ENCODE assay signal across 13 mouse cellular contexts in the genomic region with DNA sequence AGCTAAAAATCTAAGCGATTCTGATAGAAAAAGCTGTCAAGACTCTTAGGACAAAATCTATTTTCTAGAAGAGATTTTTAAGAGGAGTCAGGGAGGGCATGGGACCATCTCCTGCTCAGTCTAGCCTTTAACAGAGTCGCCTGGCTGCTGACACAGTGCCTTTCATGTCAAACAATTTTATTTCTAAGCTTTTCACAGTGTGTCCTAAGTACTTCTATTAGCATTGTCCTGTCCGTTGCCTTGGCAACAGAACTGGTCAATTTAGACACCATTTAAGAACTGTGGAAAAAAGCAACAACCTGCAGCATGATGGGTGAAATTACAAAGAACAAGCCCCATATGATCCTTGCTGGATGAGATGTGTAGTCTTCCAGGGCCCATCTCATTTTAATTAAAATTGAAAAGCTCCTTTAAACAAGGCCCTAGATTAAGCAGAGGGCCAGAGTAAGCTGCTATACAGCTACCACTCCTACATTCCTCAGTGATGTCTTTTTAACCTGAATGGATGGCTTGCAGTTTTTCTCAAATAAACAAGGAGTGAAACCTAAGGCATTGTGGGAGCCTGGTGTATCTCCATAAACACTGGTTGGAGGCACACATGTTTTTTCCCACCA.
A peak's percentile ranks its signal among the peaks of the same experiment; 100 is the strongest.
DNase-seq lines count a peak whose midpoint lies in the region; ATAC-seq lines count a peak whose summit lies in the region.
"Had no signal": no experiment of that assay in that cellular context is flagged by ENCODE, and none has a peak within 500 bp of the region (broad histone marks: within the 10 kb centered on the region; RNA-seq: fewer than 3 reads in every experiment).

No protein-coding gene starts in this region.

- DNase-seq in embryonic facial prominence, embryonic 10.5 days (ENCODE audit: low spot score), result peak; percentile 17
- DNase-seq in hindbrain, embryonic 11.5 days (ENCODE audit: low spot score), result peak; percentile 64
- peak; percentile 17 for DNase-seq in retina, embryonic 14.5 days (ENCODE audit: low spot score)
- DNase-seq in heart, postnatal 36 days, result no peak
- DNase-seq in right cerebral cortex, postnatal 4 days, result no peak
- DNase-seq in ovary, postnatal 10 days (ENCODE audit: low spot score), result no peak
- DNase-seq: heart, postnatal 10 days; kidney, adult 11 months; thymus, adult 18-20 months had no signal

- no peaks in the 10 kb centered on the region for H3K36me3 ChIP-seq in embryonic facial prominence, embryonic 10.5 days (replicated peaks)
- H3K36me3 ChIP-seq in hindbrain, embryonic 11.5 days (ENCODE audit: control insufficient read depth, insufficient read depth, low read length), result no peaks in the 10 kb centered on the region
- H3K36me3 ChIP-seq in midbrain, embryonic 13.5 days, result no peaks in the 10 kb centered on the region
- H3K36me3 ChIP-seq in liver, embryonic 12.5 days, result no peaks in the 10 kb centered on the region
- H3K36me3 ChIP-seq: limb, embryonic 15.5 days had no signal

- H3K4me2 ChIP-seq in hindbrain, embryonic 11.5 days (replicated peaks; ENCODE audit: low read depth, low read length), result no peak overlapping the region
- H3K4me2 ChIP-seq in midbrain, embryonic 13.5 days (replicated peaks), result no peak overlapping the region
- H3K4me2 ChIP-seq in liver, embryonic 12.5 days, result no peak overlapping the region
- H3K4me2 ChIP-seq: limb, embryonic 15.5 days had no signal

- peak; percentile 78 for ATAC-seq in hindbrain, embryonic 11.5 days (ENCODE audit: low FRiP score)
- ATAC-seq in midbrain, embryonic 13.5 days, result peak; percentile 91
- ATAC-seq in liver, embryonic 12.5 days, result no peak
- ATAC-seq: lung, postnatal 0 days had no signal

- H3K27ac ChIP-seq in embryonic facial prominence, embryonic 10.5 days (replicated peaks), result no peak overlapping the region
- H3K27ac ChIP-seq in hindbrain, embryonic 11.5 days (ENCODE audit: low read depth, low read length), result peak overlapping the region; percentile 62
- peak overlapping the region; percentile 83 for H3K27ac ChIP-seq in midbrain, embryonic 13.5 days
- no peak overlapping the region for H3K27ac ChIP-seq in liver, embryonic 12.5 days
- H3K27ac ChIP-seq: limb, embryonic 15.5 days had no signal

- intact Hi-C loops in heart, postnatal 36 days (cut with DNase I), result no loop called here

- 69% methylated on average over 3 of the region's 3 CpGs for WGBS in embryonic facial prominence, embryonic 10.5 days
- WGBS in hindbrain, embryonic 11.5 days, result 39% methylated on average over 3 of the region's 3 CpGs
- 7% methylated on average over 3 of the region's 3 CpGs for WGBS in midbrain, embryonic 13.5 days
- WGBS in liver, embryonic 12.5 days (ENCODE audit: insufficient replicate concordance), result 46% methylated on average over 3 of the region's 3 CpGs

- no peak overlapping the region for H3K9ac ChIP-seq in hindbrain, embryonic 11.5 days (ENCODE audit: low read depth, low read length)
- no peak overlapping the region for H3K9ac ChIP-seq in midbrain, embryonic 13.5 days (replicated peaks)
- H3K9ac ChIP-seq in liver, embryonic 12.5 days, result no peak overlapping the region
- H3K9ac ChIP-seq: limb, embryonic 15.5 days had no signal

- H3K4me1 ChIP-seq in embryonic facial prominence, embryonic 10.5 days, result peaks cover 22% of the 10 kb centered on the region
- H3K4me1 ChIP-seq in hindbrain, embryonic 11.5 days (replicated peaks; ENCODE audit: control insufficient read depth, insufficient read depth, low read length), result 0 out of 2 replicates have a peak, but pooled peaks cover 2% of the 10 kb centered on the region
- peaks cover 26% of the 10 kb centered on the region for H3K4me1 ChIP-seq in midbrain, embryonic 13.5 days (replicated peaks)
- H3K4me1 ChIP-seq in liver, embryonic 12.5 days, result no peaks in the 10 kb centered on the region

- H3K27me3 ChIP-seq in embryonic facial prominence, embryonic 10.5 days (replicated peaks; ENCODE audit: low read depth, poor library complexity, severe bottlenecking), result no peaks in the 10 kb centered on the region
- H3K27me3 ChIP-seq in hindbrain, embryonic 11.5 days (ENCODE audit: control insufficient read depth, insufficient read depth, low read length), result no peaks in the 10 kb centered on the region
- no peaks in the 10 kb centered on the region for H3K27me3 ChIP-seq in midbrain, embryonic 13.5 days
- no peaks in the 10 kb centered on the region for H3K27me3 ChIP-seq in liver, embryonic 12.5 days (replicated peaks)
- H3K27me3 ChIP-seq: limb, embryonic 15.5 days had no signal

- no peaks in the 10 kb centered on the region for H3K9me3 ChIP-seq in embryonic facial prominence, embryonic 10.5 days
- H3K9me3 ChIP-seq in hindbrain, embryonic 11.5 days (ENCODE audit: control insufficient read depth, low read length), result no peaks in the 10 kb centered on the region
- no peaks in the 10 kb centered on the region for H3K9me3 ChIP-seq in midbrain, embryonic 13.5 days
- no peaks in the 10 kb centered on the region for H3K9me3 ChIP-seq in liver, embryonic 12.5 days (replicated peaks)
- H3K9me3 ChIP-seq: limb, embryonic 15.5 days had no signal

- H3K4me3 ChIP-seq in embryonic facial prominence, embryonic 10.5 days, result no peak overlapping the region
- H3K4me3 ChIP-seq in hindbrain, embryonic 11.5 days (ENCODE audit: low read depth, low read length), result no peak overlapping the region
- H3K4me3 ChIP-seq in midbrain, embryonic 13.5 days (replicated peaks), result no peak overlapping the region
- H3K4me3 ChIP-seq in liver, embryonic 12.5 days, result no peak overlapping the region
- H3K4me3 ChIP-seq: limb, embryonic 15.5 days had no signal

Comparison
In these comparisons a context has a peak if more than half of its experiments do, and no peak if none do; other contexts are left out.
1. DNase-seq: peak in embryonic facial prominence, embryonic 10.5 days (single experiment), hindbrain, embryonic 11.5 days (single experiment) and retina, embryonic 14.5 days (single experiment); none in heart, postnatal 36 days (0 of 2), right cerebral cortex, postnatal 4 days (single experiment) and ovary, postnatal 10 days (single experiment).
2. H3K27ac ChIP-seq: peak in hindbrain, embryonic 11.5 days (single experiment) and midbrain, embryonic 13.5 days (single experiment); none in embryonic facial prominence, embryonic 10.5 days (single experiment) and liver, embryonic 12.5 days (single experiment).